Mouse (Mus musculus) hindbrain, postnatal 0 days (tissue): ENCODE results near the gene Sac3d1. TPM values are rescaled to one million over a fixed set of nuclear protein-coding genes. Genes with fewer than 3 reads are reported as not detected.

Experiments
- ATAC-seq: fragments of 200-750 bp; cut with Nextera tagmentation; 2 replicates; pipeline ENCODE4 v1.8.0; 2017; ENCODE audit warnings: mild to moderate bottlenecking, moderate TSS enrichment, moderate library complexity
- DNase-seq: peaks from one replicate; pipeline ENCODE4 v3.0.0-alpha.2; 2015; ENCODE audit warnings: low spot score
- H3K27ac ChIP-seq: fragments of 300-500 bp; sonication (generic); 2 replicates; pipeline ENCODE4 v1.5.1; 2014; ENCODE audit warnings: mild to moderate bottlenecking
- H3K27me3 ChIP-seq: fragments of 300-500 bp; sonication (generic); 2 replicates; pipeline ENCODE4 v1.6.1; 2014; ENCODE audit warnings: low read length, mixed read lengths; ENCODE audit not compliant: insufficient read depth
- H3K36me3 ChIP-seq: fragments of 300-500 bp; sonication (generic); 2 replicates; pipeline ENCODE4 v1.6.1; 2014; ENCODE audit warnings: low read length, mixed read lengths; ENCODE audit not compliant: insufficient read depth
- H3K4me1 ChIP-seq: fragments of 300-500 bp; sonication (generic); 2 replicates; pipeline ENCODE4 v1.6.1; 2014; ENCODE audit warnings: antibody characterized with exemption, low read length, mixed read lengths; ENCODE audit not compliant: insufficient read depth
- H3K4me2 ChIP-seq: fragments of 300-500 bp; sonication (generic); 2 replicates; pipeline ENCODE4 v1.6.1; 2014; ENCODE audit warnings: low read depth, mild to moderate bottlenecking, low read length, moderate library complexity, mixed read lengths
- H3K4me3 ChIP-seq: fragments of 300-500 bp; sonication (generic); 2 replicates; pipeline ENCODE4 v1.5.1; 2014; ENCODE audit warnings: low read length
- H3K9ac ChIP-seq: fragments of 300-500 bp; sonication (generic); replicated peaks from 2 replicates; pipeline ENCODE4 v1.6.1; 2014; ENCODE audit warnings: mild to moderate bottlenecking, low read length, moderate library complexity, mixed read lengths
- H3K9me3 ChIP-seq: fragments of 300-500 bp; sonication (generic); 2 replicates; pipeline ENCODE4 v1.6.1; 2016; ENCODE audit warnings: low read length, mixed read lengths
- CTCF ChIP-seq: IDR thresholded peaks from 2 replicates; pipeline ENCODE4 v1.5.1; 2016; ENCODE audit warnings: antibody characterized with exemption, control low read depth, low read depth
- WGBS: fragments of 180-500 bp; shearing (Covaris S2); extraction: QIAGEN DNeasy Blood & Tissue Kit; methylation state at CpG from one replicate; pipeline ENCODE4 v1.1.7; 2014; 5-methylcytosine and 5-hydroxymethylcytosine counted together
- polyA plus RNA-seq: library from polyadenylated mRNA; unstranded; fragments of >200 nt; fragmentation: Nextera tagmentation; extraction: Ambion mirVana; gene quantifications from 2 replicates; pipeline ENCODE4 v1.2.1, GENCODE M21; 2015
- total RNA-seq: library from RNA; depleted of rRNA; stranded (reverse); fragments of >200 nt; gene quantifications from 2 replicates; pipeline ENCODE4 v1.2.3, GENCODE M21; 2014

The Sac3d1 gene
- total and polyA plus RNA-seq, 2 experiments from 2014 or later = 51.9 to 91.5 TPM

GRCm38 (mm10) chr19:6127760-6128341 is 9.4 kb upstream of the Sac3d1 start, which contains the start of gene Snx15:
Gene Snx15 (minus strand): TSS chr19:6128304.
- WGBS = under 1% methylated on average over 32 of the region's 32 CpGs

DNA sequence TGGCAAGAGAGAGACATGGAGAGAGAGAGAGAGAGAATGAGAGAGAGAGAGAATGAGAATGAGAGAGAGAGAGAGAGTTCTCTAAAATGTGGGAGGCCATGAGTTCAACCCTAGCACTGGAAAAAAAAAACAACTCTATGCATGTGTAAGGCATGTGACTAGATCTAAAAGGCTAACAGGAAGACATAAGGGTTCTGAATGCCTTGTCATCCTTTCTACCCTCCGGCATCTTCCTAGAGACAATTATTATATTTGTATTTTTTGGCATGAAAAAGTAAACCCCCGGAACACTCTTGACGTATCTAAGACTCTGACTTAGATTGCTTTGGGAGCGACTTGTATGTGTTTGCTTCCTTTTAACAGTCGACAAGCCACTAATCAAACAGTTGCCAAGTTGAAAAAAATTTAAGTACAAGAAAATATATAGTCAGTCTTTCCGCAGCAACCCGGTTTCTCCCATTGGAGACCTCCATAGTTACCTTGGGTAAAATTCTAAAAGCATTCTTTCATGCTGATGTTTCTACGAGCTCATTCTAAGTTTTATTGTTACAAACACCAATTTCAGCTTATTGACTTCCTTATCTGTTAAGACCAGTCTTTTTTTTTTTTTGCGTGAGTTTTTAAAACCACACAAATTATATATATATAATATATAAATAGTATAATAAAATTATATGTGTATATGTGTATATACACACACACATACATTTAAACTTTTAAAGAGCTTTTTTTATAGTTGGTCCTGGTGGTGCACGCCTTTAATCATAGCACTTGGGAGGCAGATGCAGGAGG is 8.5 kb upstream of the Sac3d1 start:
- Histone ChIP-seq H3K27me3 (no peaks in the 10 kb centered on the region), H3K9ac (no peak overlapping the region; the same call in 1 of the 2 replicates), H3K27ac (peak overlapping the region; percentile 93; the same call in 1 of the 2 replicates), H3K9me3 (no peaks in the 10 kb centered on the region), H3K36me3 (no peaks in the 10 kb centered on the region), H3K4me3 (peak overlapping the region; percentile 51), H3K4me2 (peak overlapping the region; percentile 60), H3K4me1 (no peaks in the 10 kb centered on the region)
- no peak for DNase-seq
- no peak for TF ChIP-seq CTCF
- 75% methylated on average over 10 of the region's 10 CpGs for WGBS
- no peak for ATAC-seq

More at GRCm38 (mm10) chr19:6127760-6128341, 9.4 kb upstream of the Sac3d1 start, which contains the start of gene Snx15:
- 0 out of 2 replicates have a peak, but pooled peaks have one; percentile 14 for TF ChIP-seq CTCF
- Histone ChIP-seq H3K27ac (peak within 1 kb of the TSS; percentile 93), H3K4me2 (peak within 1 kb of the TSS; percentile 60), H3K27me3 (no peaks in the 10 kb centered on the region), H3K9ac (peak within 1 kb of the TSS; percentile 65), H3K9me3 (no peaks in the 10 kb centered on the region), H3K4me3 (peak within 1 kb of the TSS; percentile 51), H3K36me3 (no peaks in the 10 kb centered on the region), H3K4me1 (no peaks in the 10 kb centered on the region)
- peak; percentile 97 for DNase-seq
- peak; percentile 97 for ATAC-seq

DNA sequence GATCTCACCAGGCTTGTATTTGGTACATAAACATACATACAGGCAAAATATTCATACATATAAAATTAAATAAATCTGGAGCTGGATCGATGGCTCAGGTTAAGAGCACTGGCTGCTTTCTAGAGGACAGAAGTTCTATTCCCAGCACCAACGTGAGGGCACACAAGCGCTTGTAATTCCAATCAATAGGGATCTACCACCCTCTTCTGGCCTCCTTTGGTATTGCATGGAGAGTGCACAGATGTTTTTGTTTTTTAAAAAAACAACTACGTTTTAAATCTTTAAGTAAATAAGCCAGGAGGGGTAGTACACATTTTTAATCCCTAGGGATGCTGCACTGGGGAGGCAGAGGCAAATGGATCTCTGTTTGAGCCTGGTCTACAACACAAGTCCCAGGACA is 7.8 kb upstream of the Sac3d1 start:
- H3K4me1 ChIP-seq = no peaks in the 10 kb centered on the region
- TF ChIP-seq CTCF = peak; percentile 73
- H3K9me3 ChIP-seq = no peaks in the 10 kb centered on the region
- H3K9ac ChIP-seq = no peak overlapping the region
- whole genome bisulfite sequencing = 27% methylated on average over 4 of the region's 4 CpGs
- DNase-seq = peak; percentile 64
- ATAC-seq = no peak
- H3K36me3 ChIP-seq = no peaks in the 10 kb centered on the region; the same call in none of the 2 replicates
- no peak overlapping the region for H3K4me3 ChIP-seq
- no peaks in the 10 kb centered on the region for H3K27me3 ChIP-seq
- H3K4me2 ChIP-seq = no peak overlapping the region
- no peak overlapping the region for H3K27ac ChIP-seq

DNA sequence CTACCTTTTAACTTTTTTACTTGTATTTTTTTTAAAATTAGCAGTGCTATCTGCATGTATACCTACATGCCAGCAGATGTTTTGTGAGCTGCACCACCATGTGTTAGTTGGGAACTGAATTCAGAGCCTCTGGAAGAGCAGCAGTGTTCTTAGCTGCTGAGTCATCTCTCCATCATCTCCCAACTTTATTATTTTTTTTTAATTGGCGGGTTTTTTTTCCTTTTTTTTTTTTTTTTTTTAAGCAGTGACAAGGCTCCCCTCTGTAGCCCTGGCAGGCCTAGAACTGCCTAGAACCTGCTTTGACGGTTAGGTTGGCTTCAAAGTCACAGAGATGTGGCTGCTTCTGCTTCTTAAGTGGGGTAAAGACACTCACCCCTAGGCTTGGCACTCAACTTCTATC is 6.4 kb upstream of the Sac3d1 start:
- Histone ChIP-seq H3K4me1 (no peaks in the 10 kb centered on the region), H3K27ac (no peak overlapping the region), H3K36me3 (peaks cover 8% of the 10 kb centered on the region), H3K4me2 (no peak overlapping the region), H3K27me3 (no peaks in the 10 kb centered on the region), H3K4me3 (no peak overlapping the region), H3K9me3 (no peaks in the 10 kb centered on the region), H3K9ac (no peak overlapping the region)
- ATAC-seq = no peak
- no peak for TF ChIP-seq CTCF
- WGBS = 80% methylated on average over 2 of the region's 2 CpGs
- no peak for DNase-seq

- Histone ChIP-seq H3K4me1 (no peaks in the 10 kb centered on the region), H3K9me3 (no peaks in the 10 kb centered on the region), H3K9ac (no peak overlapping the region), H3K36me3 (peaks cover 8% of the 10 kb centered on the region), H3K27ac (0 out of 2 replicates have a peak overlapping the region, but pooled peaks have one; percentile 45), H3K27me3 (no peaks in the 10 kb centered on the region), H3K4me3 (no peak overlapping the region), H3K4me2 (no peak overlapping the region)
- DNase-seq (peak; percentile 62), ATAC-seq (no peak)
- TF ChIP-seq CTCF = no peak
- WGBS = 59% methylated on average over 8 of the region's 8 CpGs
These were observed 4.9 kb upstream of the Sac3d1 start for GRCm38 (mm10) chr19:6123330-6123729.

DNA sequence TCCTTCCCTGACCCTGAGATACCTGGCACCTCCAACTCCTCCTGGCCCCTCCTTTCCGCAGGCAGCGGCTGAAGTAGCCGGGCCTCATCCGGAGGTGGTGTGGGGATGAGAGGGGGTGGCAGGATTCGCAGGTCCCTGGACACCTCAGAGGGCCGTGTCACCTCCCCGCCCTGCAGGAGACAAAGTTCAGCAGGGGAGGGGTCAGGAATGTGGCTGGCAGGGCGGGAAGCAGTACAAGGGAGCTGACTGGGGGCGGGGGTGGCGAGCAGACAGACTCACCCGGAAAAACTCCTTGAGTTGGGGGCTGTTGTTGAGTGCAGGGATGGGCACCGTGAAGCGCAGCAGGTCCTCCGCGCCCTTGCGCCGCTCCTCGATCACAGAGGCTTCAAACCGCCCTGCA is 3.3 kb upstream of the Sac3d1 start:
- Histone ChIP-seq H3K27ac (no peak overlapping the region), H3K4me1 (peaks cover 6% of the 10 kb centered on the region), H3K9ac (no peak overlapping the region), H3K9me3 (no peaks in the 10 kb centered on the region), H3K36me3 (peaks cover 8% of the 10 kb centered on the region), H3K4me2 (no peak overlapping the region), H3K4me3 (no peak overlapping the region), H3K27me3 (no peaks in the 10 kb centered on the region)
- DNase-seq (no peak), ATAC-seq (no peak)
- WGBS = 35% methylated on average over 18 of the region's 19 CpGs
- TF ChIP-seq CTCF = no peak
